Mouse (Mus musculus) megakaryocyte, embryonic 14.5 days (primary cell): ENCODE measurements around the gene Fdxr.

Experiments
- FLI1 ChIP-seq: IDR thresholded peaks from 2 replicates; pipeline ENCODE4 v1.6.1; 2012; ENCODE audit warnings: low read length, inconsistent platforms, mixed read lengths
- GATA1 ChIP-seq: IDR thresholded peaks from 3 replicates; pipeline ENCODE4 v1.6.1; 2012; ENCODE audit warnings: mixed read lengths, low read length, inconsistent platforms, borderline replicate concordance

DNA sequence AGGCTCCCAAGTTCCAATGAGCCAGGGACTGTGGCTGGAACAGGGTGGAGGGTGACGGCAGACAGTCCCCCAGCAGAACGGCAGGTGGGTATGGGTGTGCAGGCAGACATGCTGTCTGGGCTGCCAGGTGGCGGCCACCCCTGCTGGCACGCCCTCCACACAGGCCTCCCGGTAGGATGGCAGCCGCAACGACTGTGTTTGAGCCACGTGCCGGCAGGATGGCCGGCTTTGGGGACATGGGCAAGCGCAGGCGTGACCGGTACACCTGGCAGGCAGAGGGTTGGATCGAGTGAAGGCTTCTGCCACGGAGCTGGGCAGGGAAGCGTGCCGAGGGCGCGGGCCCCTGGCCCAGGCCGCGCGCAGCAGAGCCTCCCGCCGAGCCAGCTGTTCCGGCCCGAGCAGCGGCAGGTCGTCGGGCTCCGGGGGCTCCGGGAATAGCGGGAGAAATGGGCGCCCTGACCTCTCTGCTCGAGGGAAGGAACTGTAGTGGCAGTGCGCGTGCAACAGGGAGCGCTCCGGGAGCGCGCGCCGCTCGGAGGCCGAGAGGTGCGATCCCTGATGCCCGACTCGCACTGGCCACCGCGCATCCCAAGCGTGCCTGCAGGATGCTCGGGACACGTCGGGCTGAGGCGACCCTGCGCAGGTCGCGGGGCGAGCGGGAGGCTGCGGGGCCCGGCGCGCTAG, 27.0 kb downstream of the Fdxr start:
- TF ChIP-seq GATA1 (no peak), FLI1 (no peak)
